Comparison of ENCODE assay signal across 19 mouse cellular contexts in genomic region chr1:81675576-81676342, GRCm38 (mm10).
A peak's percentile ranks its signal among the peaks of the same experiment; 100 is the strongest.
DNase-seq lines count a peak whose midpoint lies in the region; ATAC-seq and TF ChIP-seq lines count a peak whose summit lies in the region.
"Had no signal": no experiment of that assay in that cellular context is flagged by ENCODE, and none has a peak within 500 bp of the region (broad histone marks: within the 10 kb centered on the region; RNA-seq: fewer than 3 reads in every experiment).

No protein-coding gene starts in this region.

- H3K27ac ChIP-seq in gastrocnemius, adult 2 months, result no peak overlapping the region
- peak overlapping the region; percentile 70 for H3K27ac ChIP-seq in lung, embryonic 16.5 days (ENCODE audit: low read length)
- H3K27ac ChIP-seq: forebrain, embryonic 13.5 days; heart, embryonic 13.5 days; liver, embryonic 12.5 days; macrophage; midbrain, embryonic 15.5 days; neural tube, embryonic 13.5 days had no signal

- ATAC-seq in lung, embryonic 16.5 days (ENCODE audit: low read depth), result peak; percentile 89
- ATAC-seq: forebrain, embryonic 13.5 days; liver, embryonic 12.5 days; midbrain, embryonic 15.5 days had no signal

- peak overlapping the region; percentile 51 for H3K4me3 ChIP-seq in gastrocnemius, adult 2 months
- no peak overlapping the region for H3K4me3 ChIP-seq in lung, embryonic 16.5 days (ENCODE audit: low read length)
- H3K4me3 ChIP-seq: forebrain, embryonic 13.5 days; heart, embryonic 13.5 days; liver, embryonic 12.5 days; midbrain, embryonic 15.5 days; neural tube, embryonic 13.5 days had no signal

- peaks cover 3% of the 10 kb centered on the region; the same call in 1 of the 2 replicates for H3K9me3 ChIP-seq in lung, embryonic 16.5 days (ENCODE audit: control insufficient read depth, low read length)
- H3K9me3 ChIP-seq: forebrain, embryonic 13.5 days; heart, embryonic 13.5 days; liver, embryonic 12.5 days had no signal

- H3K27me3 ChIP-seq in lung, embryonic 16.5 days (ENCODE audit: control insufficient read depth, insufficient read depth, low read depth, low read length), result no peaks in the 10 kb centered on the region
- H3K27me3 ChIP-seq: forebrain, embryonic 13.5 days; heart, embryonic 13.5 days; liver, embryonic 12.5 days; midbrain, embryonic 15.5 days; neural tube, embryonic 13.5 days had no signal

- H3K36me3 ChIP-seq in lung, embryonic 16.5 days (ENCODE audit: control insufficient read depth, insufficient read depth, low read length), result no peaks in the 10 kb centered on the region
- H3K36me3 ChIP-seq: heart, embryonic 13.5 days; liver, embryonic 12.5 days; midbrain, embryonic 15.5 days; neural tube, embryonic 13.5 days had no signal

- H3K4me2 ChIP-seq in lung, embryonic 16.5 days (ENCODE audit: low read depth, low read length), result peak overlapping the region; percentile 37
- H3K4me2 ChIP-seq: forebrain, embryonic 13.5 days; heart, embryonic 13.5 days; liver, embryonic 12.5 days; midbrain, embryonic 15.5 days; neural tube, embryonic 13.5 days had no signal

- intact Hi-C loops in gastrocnemius, adult 2 months (cut with DNase I), result no loop called here

- TF ChIP-seq CTCF in gastrocnemius, adult 2 months (IDR thresholded peaks at IDR 0.05), result no peak

- 35% methylated on average over 5 of the region's 5 CpGs for WGBS in lung, embryonic 16.5 days

- no peak for DNase-seq in gastrocnemius, adult 2 months
- no peak for DNase-seq in gastrocnemius, postnatal 4 days (ENCODE audit: low spot score in 2 of 2)
- DNase-seq in lung, postnatal 4 days, result no peak
- peak; percentile 7 to 8 for DNase-seq in adrenal gland, postnatal 36 days
- peak; percentile 21 for DNase-seq in lung, postnatal 36 days
- DNase-seq in cerebellum, adult 11-12 months, result no peak
- no peak for DNase-seq in thymus, postnatal 25 days
- DNase-seq: cerebellum, adult 11 months; cerebellum, postnatal 10 days; heart, adult 11 months; heart, postnatal 14 days; kidney, adult 11 months had no signal

- peaks cover 6% of the 10 kb centered on the region; the same call in 1 of the 2 replicates for H3K4me1 ChIP-seq in lung, embryonic 16.5 days (replicated peaks; ENCODE audit: control insufficient read depth, insufficient read depth, low read length)
- H3K4me1 ChIP-seq: forebrain, embryonic 13.5 days; heart, embryonic 13.5 days; liver, embryonic 12.5 days; midbrain, embryonic 15.5 days; neural tube, embryonic 13.5 days had no signal

- H3K9ac ChIP-seq in lung, embryonic 16.5 days (ENCODE audit: low read length), result no peak overlapping the region; the same call in 1 of the 2 replicates
- H3K9ac ChIP-seq: forebrain, embryonic 13.5 days; heart, embryonic 13.5 days; liver, embryonic 12.5 days; midbrain, embryonic 15.5 days; neural tube, embryonic 13.5 days had no signal

Comparison
In these comparisons a context has a peak if more than half of its experiments do, and no peak if none do; other contexts are left out.
1. DNase-seq: peak in adrenal gland, postnatal 36 days (2 of 2) and lung, postnatal 36 days (single experiment); none in gastrocnemius, adult 2 months (single experiment), gastrocnemius, postnatal 4 days (0 of 2), lung, postnatal 4 days (0 of 2), cerebellum, adult 11-12 months (single experiment) and thymus, postnatal 25 days (single experiment).